Mouse (Mus musculus): ENCODE data around the gene Fam19a4. TPM values are rescaled to one million over a fixed set of nuclear protein-coding genes. Genes with fewer than 3 reads are reported as not detected.

The Fam19a4 gene
- total and polyA plus RNA-seq, 2 experiments from 2014 or later = not detected

- Histone ChIP-seq H3K4me2 (ENCODE audit: low read depth, low read length) (no peak overlapping the region), H3K27ac (ENCODE audit: low read depth) (no peak overlapping the region), H3K9ac (replicated peaks; ENCODE audit: low read depth, low read length) (no peak overlapping the region), H3K9me3 (replicated peaks; ENCODE audit: control insufficient read depth, low read length) (no peaks in the 10 kb centered on the region), H3K4me1 (ENCODE audit: control insufficient read depth, insufficient read depth) (no peaks in the 10 kb centered on the region), H3K36me3 (replicated peaks; ENCODE audit: control insufficient read depth, insufficient read depth, low read length) (no peaks in the 10 kb centered on the region), H3K27me3 (ENCODE audit: control insufficient read depth, insufficient read depth, low read length) (no peaks in the 10 kb centered on the region), H3K4me3 (ENCODE audit: low read depth, low read length) (no peak overlapping the region)
- DNase-seq (ENCODE audit: low spot score) (no peak), ATAC-seq (ENCODE audit: insufficient read depth, low read depth) (no peak)
- TF ChIP-seq EP300 (IDR thresholded peaks at IDR 0.05; ENCODE audit: low read depth) (no peak), CTCF (IDR thresholded peaks at IDR 0.05; ENCODE audit: low read depth) (no peak)
- WGBS = 50% methylated on average over 4 of the region's 4 CpGs
Observed at GRCm38 (mm10) chr6:97048403-97048802, 11.8 kb downstream of the Fam19a4 start.

- no peak for ATAC-seq (ENCODE audit: insufficient read depth, low read depth)
- no peaks in the 10 kb centered on the region for H3K4me1 ChIP-seq (ENCODE audit: control insufficient read depth, insufficient read depth)
- 68% methylated on average over 4 of the region's 4 CpGs for WGBS
- H3K9me3 ChIP-seq (replicated peaks; ENCODE audit: control insufficient read depth, low read length) = no peaks in the 10 kb centered on the region
- no peak overlapping the region for H3K4me3 ChIP-seq (ENCODE audit: low read depth, low read length)
- H3K9ac ChIP-seq (replicated peaks; ENCODE audit: low read depth, low read length) = no peak overlapping the region
- no peak for DNase-seq (ENCODE audit: low spot score)
- H3K27ac ChIP-seq (ENCODE audit: low read depth) = no peak overlapping the region
- H3K36me3 ChIP-seq (replicated peaks; ENCODE audit: control insufficient read depth, insufficient read depth, low read length) = no peaks in the 10 kb centered on the region
- no peaks in the 10 kb centered on the region for H3K27me3 ChIP-seq (ENCODE audit: control insufficient read depth, insufficient read depth, low read length)
- TF ChIP-seq EP300 (IDR thresholded peaks at IDR 0.05; ENCODE audit: low read depth) (no peak), CTCF (IDR thresholded peaks at IDR 0.05; ENCODE audit: low read depth) (no peak)
- H3K4me2 ChIP-seq (ENCODE audit: low read depth, low read length) = no peak overlapping the region
Observed at GRCm38 (mm10) chr6:97046541-97046940, 13.7 kb downstream of the Fam19a4 start.

- H3K36me3 ChIP-seq (replicated peaks; ENCODE audit: control insufficient read depth, insufficient read depth, low read length) = no peaks in the 10 kb centered on the region
- no peak for TF ChIP-seq EP300 (IDR thresholded peaks at IDR 0.05; ENCODE audit: low read depth)
- TF ChIP-seq CTCF (IDR thresholded peaks at IDR 0.05; ENCODE audit: low read depth) = peak; percentile 50
- H3K4me2 ChIP-seq (ENCODE audit: low read depth, low read length) = no peak overlapping the region
- no peak overlapping the region for H3K9ac ChIP-seq (replicated peaks; ENCODE audit: low read depth, low read length)
- 43% methylated on average over 5 of the region's 5 CpGs for WGBS
- no peak overlapping the region for H3K27ac ChIP-seq (ENCODE audit: low read depth)
- DNase-seq (ENCODE audit: low spot score) (peak; percentile 11), ATAC-seq (ENCODE audit: insufficient read depth, low read depth) (no peak)
- H3K4me1 ChIP-seq (ENCODE audit: control insufficient read depth, insufficient read depth) = no peaks in the 10 kb centered on the region
- H3K4me3 ChIP-seq (ENCODE audit: low read depth, low read length) = no peak overlapping the region
- H3K9me3 ChIP-seq (replicated peaks; ENCODE audit: control insufficient read depth, low read length) = no peaks in the 10 kb centered on the region
- H3K27me3 ChIP-seq (ENCODE audit: control insufficient read depth, insufficient read depth, low read length) = no peaks in the 10 kb centered on the region
Observed at GRCm38 (mm10) chr6:97027110-97027677, 33.0 kb downstream of the Fam19a4 start.

GRCm38 (mm10) chr6:97019323-97019722, 40.9 kb downstream of the Fam19a4 start:
- no peak for ATAC-seq (ENCODE audit: insufficient read depth, low read depth)
- no peaks in the 10 kb centered on the region for H3K9me3 ChIP-seq (replicated peaks; ENCODE audit: control insufficient read depth, low read length)
- H3K9ac ChIP-seq (replicated peaks; ENCODE audit: low read depth, low read length) = no peak overlapping the region
- H3K27ac ChIP-seq (ENCODE audit: low read depth) = no peak overlapping the region
- H3K4me2 ChIP-seq (ENCODE audit: low read depth, low read length) = no peak overlapping the region
- H3K36me3 ChIP-seq (replicated peaks; ENCODE audit: control insufficient read depth, insufficient read depth, low read length) = no peaks in the 10 kb centered on the region
- TF ChIP-seq CTCF (IDR thresholded peaks at IDR 0.05; ENCODE audit: low read depth) (no peak), EP300 (IDR thresholded peaks at IDR 0.05; ENCODE audit: low read depth) (no peak)
- no peak overlapping the region for H3K4me3 ChIP-seq (ENCODE audit: low read depth, low read length)
- DNase-seq (ENCODE audit: low spot score) = no peak
- H3K27me3 ChIP-seq (ENCODE audit: control insufficient read depth, insufficient read depth, low read length) = no peaks in the 10 kb centered on the region
- WGBS = 33% methylated on average over 2 of the region's 2 CpGs
- no peaks in the 10 kb centered on the region for H3K4me1 ChIP-seq (ENCODE audit: control insufficient read depth, insufficient read depth)

GRCm38 (mm10) chr6:97016711-97017110, 43.5 kb downstream of the Fam19a4 start:
- Histone ChIP-seq H3K9me3 (replicated peaks; ENCODE audit: control insufficient read depth, low read length) (no peaks in the 10 kb centered on the region), H3K27me3 (ENCODE audit: control insufficient read depth, insufficient read depth, low read length) (no peaks in the 10 kb centered on the region), H3K4me3 (ENCODE audit: low read depth, low read length) (no peak overlapping the region), H3K4me1 (ENCODE audit: control insufficient read depth, insufficient read depth) (no peaks in the 10 kb centered on the region), H3K36me3 (replicated peaks; ENCODE audit: control insufficient read depth, insufficient read depth, low read length) (no peaks in the 10 kb centered on the region), H3K4me2 (ENCODE audit: low read depth, low read length) (no peak overlapping the region), H3K9ac (replicated peaks; ENCODE audit: low read depth, low read length) (no peak overlapping the region), H3K27ac (ENCODE audit: low read depth) (no peak overlapping the region)
- no peak for TF ChIP-seq EP300 (IDR thresholded peaks at IDR 0.05; ENCODE audit: low read depth)
- no peak for TF ChIP-seq CTCF (IDR thresholded peaks at IDR 0.05; ENCODE audit: low read depth)
- DNase-seq (ENCODE audit: low spot score) = no peak
- WGBS = 79% methylated on average over 1 of the region's 1 CpGs
- no peak for ATAC-seq (ENCODE audit: insufficient read depth, low read depth)

GRCm38 (mm10) chr6:97016018-97016417, 44.2 kb downstream of the Fam19a4 start:
- no peak for DNase-seq (ENCODE audit: low spot score)
- 57% methylated on average over 3 of the region's 3 CpGs for WGBS
- no peak overlapping the region for H3K4me2 ChIP-seq (ENCODE audit: low read depth, low read length)
- no peaks in the 10 kb centered on the region for H3K9me3 ChIP-seq (replicated peaks; ENCODE audit: control insufficient read depth, low read length)
- H3K4me1 ChIP-seq (ENCODE audit: control insufficient read depth, insufficient read depth) = no peaks in the 10 kb centered on the region
- no peak for ATAC-seq (ENCODE audit: insufficient read depth, low read depth)
- no peak overlapping the region for H3K4me3 ChIP-seq (ENCODE audit: low read depth, low read length)
- no peaks in the 10 kb centered on the region for H3K36me3 ChIP-seq (replicated peaks; ENCODE audit: control insufficient read depth, insufficient read depth, low read length)
- H3K27ac ChIP-seq (ENCODE audit: low read depth) = no peak overlapping the region
- no peak overlapping the region for H3K9ac ChIP-seq (replicated peaks; ENCODE audit: low read depth, low read length)
- TF ChIP-seq CTCF (IDR thresholded peaks at IDR 0.05; ENCODE audit: low read depth) (no peak), EP300 (IDR thresholded peaks at IDR 0.05; ENCODE audit: low read depth) (no peak)
- H3K27me3 ChIP-seq (ENCODE audit: control insufficient read depth, insufficient read depth, low read length) = no peaks in the 10 kb centered on the region

Measured in heart, postnatal 0 days (tissue).